Mouse (Mus musculus): ENCODE measurements at regions not wholly inside any gene's neighbourhood (a gene's known extent, or its start where the extent isn't known, plus 50 kb on each side); places are given as distances from the start of the nearest gene placed in this dataset.
"Not testable (repeated sequence)": the region's sequence is repeated elsewhere in the genome, so short reads cannot be mapped to it uniquely, and the experiment has no call there.

GRCm38 (mm10) chr14:102810121-102810921, 172.1 kb downstream of the Kctd12 start:
- intact Hi-C loops (cut with DNase I) = loop anchor here (2.0 kb wide), 1 partner anchor 172 kb away; the partner anchor contains the start of gene Kctd12

DNA sequence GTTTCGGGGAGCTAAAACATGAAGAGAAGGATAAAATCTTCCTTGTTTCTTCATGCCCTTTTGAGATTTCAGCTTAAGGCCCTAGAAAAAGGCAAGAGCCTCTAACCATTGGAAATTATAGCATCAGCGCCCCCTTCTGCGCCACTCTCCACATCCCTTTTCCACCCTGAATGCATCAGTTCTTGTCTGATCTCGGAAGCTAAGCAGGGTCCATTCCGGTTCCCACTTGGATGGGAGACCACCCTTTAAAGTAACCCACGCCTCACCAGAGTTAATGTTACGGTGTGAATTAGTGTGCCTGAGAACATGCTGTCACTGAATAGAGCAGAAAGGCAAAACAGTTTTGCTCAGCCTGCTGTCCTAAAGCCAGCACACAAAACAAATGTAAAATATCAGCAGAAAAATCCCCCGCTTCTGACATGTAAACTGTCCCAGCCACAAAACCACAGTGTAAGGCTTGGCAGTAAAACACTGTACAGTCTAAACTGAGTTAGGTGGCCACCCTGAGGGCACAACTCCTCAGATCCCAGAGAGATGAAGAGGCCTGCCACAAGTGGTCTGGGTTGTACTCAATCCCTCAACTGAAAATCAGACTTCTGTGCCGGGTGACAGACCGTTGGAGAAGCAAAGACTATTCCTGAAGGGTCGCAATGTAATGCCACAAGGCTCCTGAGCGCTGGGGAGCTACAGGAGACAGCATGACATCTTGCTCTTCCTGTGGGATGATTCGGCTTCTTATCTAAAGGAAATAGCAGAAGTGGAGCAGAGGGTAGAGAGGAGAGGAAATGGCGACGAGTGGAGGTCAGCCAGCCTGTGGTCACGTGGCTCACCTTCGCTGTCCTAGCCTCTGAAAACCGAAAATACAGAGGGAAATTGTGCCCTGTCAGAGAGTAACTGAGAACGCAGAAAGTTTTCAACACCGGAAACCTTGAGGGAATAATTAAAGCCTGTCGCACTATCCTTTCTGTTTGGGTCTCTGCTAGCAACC, 176.2 kb downstream of the Kctd12 start:
- peak; percentile 48 to 54 for DNase-seq
- intact Hi-C loops (cut with DNase I) = loop anchor here (5.0 kb wide), 1 partner anchor 96 kb away; no protein-coding TSS in a partner anchor

More at GRCm38 (mm10) chr14:102810121-102810921, 172.1 kb downstream of the Kctd12 start:
- DNase-seq = peak; percentile 49 to 56

GRCm38 (mm10) chr14:102795676-102796075, 186.8 kb downstream of the Kctd12 start:
- no peak for DNase-seq
- intact Hi-C loops (cut with DNase I) = no loop called here

GRCm38 (mm10) chr14:102794898-102795297, 187.5 kb downstream of the Kctd12 start:
- DNase-seq = no peak
- intact Hi-C loops (cut with DNase I) = no loop called here

GRCm38 (mm10) chr14:102793753-102794152, 188.7 kb downstream of the Kctd12 start:
- intact Hi-C loops (cut with DNase I) = no loop called here
- DNase-seq = no peak

GRCm38 (mm10) chr14:102790916-102791315, 191.5 kb downstream of the Kctd12 start:
- DNase-seq = no peak
- intact Hi-C loops (cut with DNase I) = no loop called here

GRCm38 (mm10) chr14:102782227-102782626, 200.2 kb downstream of the Kctd12 start:
- DNase-seq = no peak
- intact Hi-C loops (cut with DNase I) = no loop called here

- intact Hi-C loops (cut with DNase I) = no loop called here
- peak; percentile 49 to 56 for DNase-seq
Measured at GRCm38 (mm10) chr14:102769716-102770115, 212.7 kb downstream of the Kctd12 start.

DNA sequence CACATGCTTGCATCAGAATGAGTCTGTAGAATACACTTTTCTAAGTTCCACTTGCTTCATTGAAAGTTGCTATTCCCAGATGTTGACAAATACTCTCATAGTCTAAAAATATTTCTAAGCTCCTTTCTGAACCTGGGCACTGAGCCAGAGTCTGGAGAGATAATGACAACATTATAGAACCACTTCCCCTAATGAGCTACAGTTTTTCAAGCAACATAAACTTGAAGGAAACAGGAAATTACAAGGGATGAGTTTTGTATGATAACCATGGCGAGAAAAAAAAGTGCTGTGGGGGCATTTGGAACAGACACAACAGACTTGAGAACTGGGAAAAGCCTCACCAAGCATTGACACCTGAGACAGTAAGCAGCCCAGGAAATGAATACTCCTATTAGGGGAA, 233.8 kb downstream of the Kctd12 start:
- peak in 1 of 2 experiments; percentile 12 for DNase-seq
- intact Hi-C loops (cut with DNase I) = no loop called here

DNA sequence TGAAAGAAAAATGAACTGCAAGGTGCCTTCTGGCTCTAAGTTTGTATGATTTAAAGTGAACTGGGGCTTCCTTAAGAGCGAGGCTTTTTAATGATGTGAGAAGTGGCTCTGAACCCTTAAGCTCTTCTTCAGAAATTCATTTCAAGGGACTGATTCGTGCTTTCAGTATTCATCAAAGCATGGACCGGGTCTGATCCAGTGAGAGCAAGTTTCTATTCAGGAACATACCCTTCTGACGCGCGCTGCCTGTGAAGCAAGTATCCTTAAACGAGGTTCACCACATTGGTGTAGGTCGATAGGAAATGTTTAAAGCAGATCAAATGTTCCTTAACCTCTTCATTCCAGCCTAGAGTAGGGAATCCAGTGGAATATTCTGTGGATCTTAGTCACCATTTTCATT, 240.1 kb downstream of the Kctd12 start:
- no peak for DNase-seq
- intact Hi-C loops (cut with DNase I) = no loop called here

- intact Hi-C loops (cut with DNase I) = no loop called here
- no peak for DNase-seq
Measured at GRCm38 (mm10) chr14:102736656-102737055, 245.8 kb downstream of the Kctd12 start.

GRCm38 (mm10) chr14:102733718-102734117, 248.7 kb downstream of the Kctd12 start:
- intact Hi-C loops (cut with DNase I); DNase-seq: not testable (repeated sequence)

- intact Hi-C loops (cut with DNase I) = no loop called here
- DNase-seq = no peak
Measured at GRCm38 (mm10) chr14:102731746-102732145, 250.7 kb downstream of the Kctd12 start.

GRCm38 (mm10) chr14:102722633-102723032, 259.8 kb downstream of the Kctd12 start:
- DNase-seq = no peak
- intact Hi-C loops (cut with DNase I) = no loop called here

GRCm38 (mm10) chr14:102718558-102718957, 263.9 kb downstream of the Kctd12 start:
- intact Hi-C loops (cut with DNase I) = no loop called here

GRCm38 (mm10) chr14:102712600-102712999, 269.8 kb downstream of the Kctd12 start:
- no peak for DNase-seq
- intact Hi-C loops (cut with DNase I) = no loop called here

More at GRCm38 (mm10) chr14:102718558-102718957, 263.9 kb downstream of the Kctd12 start:
- DNase-seq = no peak

- no peak for DNase-seq
- intact Hi-C loops (cut with DNase I) = no loop called here
Measured at GRCm38 (mm10) chr14:102706704-102707336, 275.6 kb downstream of the Kctd12 start.

- intact Hi-C loops (cut with DNase I) = no loop called here
- DNase-seq = no peak
Measured at GRCm38 (mm10) chr14:102701108-102701507, 281.3 kb downstream of the Kctd12 start.

DNA sequence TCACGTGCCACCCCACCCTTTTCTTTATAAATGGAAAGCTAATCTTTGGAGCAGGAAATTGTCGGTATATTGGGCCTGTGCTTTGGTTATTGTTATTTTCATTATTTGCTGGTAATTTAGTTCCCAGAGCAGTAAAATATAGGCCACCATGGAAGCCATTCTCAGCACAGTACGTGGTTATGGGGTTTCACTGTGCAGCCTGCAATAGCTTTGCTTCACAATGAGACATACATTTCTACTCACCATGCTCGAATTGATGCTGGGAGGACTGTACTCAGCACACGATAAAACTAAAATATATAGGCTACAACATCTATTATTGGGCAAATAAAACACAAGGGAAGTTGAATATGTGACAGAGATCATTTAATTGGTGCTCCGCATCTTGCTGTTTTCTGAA, 282.0 kb downstream of the Kctd12 start:
- intact Hi-C loops (cut with DNase I) = no loop called here
- DNase-seq = no peak

- DNase-seq = no peak
- intact Hi-C loops (cut with DNase I) = no loop called here
Measured at GRCm38 (mm10) chr14:102699015-102699414, 283.4 kb downstream of the Kctd12 start.

DNA sequence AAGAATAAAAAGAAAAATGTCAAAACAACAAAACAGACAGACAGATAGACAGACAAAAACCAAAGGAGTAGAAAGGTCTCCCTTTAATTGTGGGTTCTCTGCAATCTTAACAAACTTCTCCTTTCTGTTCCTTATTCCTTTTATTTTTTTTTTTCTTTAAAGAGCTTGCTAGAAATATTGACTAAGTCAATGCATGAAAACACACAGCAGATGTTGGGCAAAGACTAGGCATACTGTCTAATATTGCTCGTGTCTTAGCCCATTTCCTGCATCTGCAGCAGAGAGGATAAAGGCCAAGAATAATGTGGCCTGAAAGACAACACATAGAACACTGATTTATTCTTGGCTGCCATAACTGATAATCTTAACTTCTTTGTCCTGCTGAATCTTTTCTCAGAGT, 295.6 kb downstream of the Kctd12 start:
- intact Hi-C loops (cut with DNase I) = no loop called here
- DNase-seq = no peak

Data from heart, postnatal 36 days (tissue).